10 mouse cellular contexts compared by ENCODE assay signal in the genomic region with DNA sequence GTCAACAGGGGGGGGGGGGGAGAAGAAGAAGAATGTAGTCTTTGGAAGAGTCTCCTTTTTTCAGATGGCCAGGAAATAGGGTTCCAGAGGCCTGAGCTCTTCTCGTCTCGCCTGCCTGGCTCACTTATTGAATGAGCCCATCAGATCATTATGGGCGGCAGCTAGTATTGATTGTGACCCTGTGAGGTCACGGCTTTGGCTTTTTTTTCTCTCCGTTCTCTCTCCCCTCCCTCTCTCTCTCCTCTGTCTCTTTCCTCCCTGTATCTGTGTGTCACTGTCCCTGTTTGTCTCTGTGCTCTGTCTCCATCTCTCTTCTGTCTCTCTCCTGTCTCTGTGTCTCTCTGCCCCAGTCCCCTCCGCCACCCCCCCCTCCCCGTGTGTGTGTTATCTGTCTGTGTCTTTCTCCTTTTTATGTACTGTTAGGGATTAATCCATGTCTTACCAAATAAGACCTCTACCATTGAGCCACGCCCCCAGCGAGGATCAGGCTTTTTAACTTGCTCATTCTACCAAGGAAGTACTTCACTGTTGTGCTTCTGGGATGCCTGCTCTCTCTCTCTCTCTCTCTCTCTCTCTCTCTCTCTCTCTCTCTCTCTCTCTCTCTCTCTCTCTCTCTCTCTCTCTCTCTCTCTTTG. TPM values are rescaled to one million over a fixed set of nuclear protein-coding genes. Genes with fewer than 3 reads are reported as not detected.
DNase-seq lines count a peak whose midpoint lies in the region; ATAC-seq and TF ChIP-seq lines count a peak whose summit lies in the region.
"Had no signal": no experiment of that assay in that cellular context is flagged by ENCODE, and none has a peak within 500 bp of the region (broad histone marks: within the 10 kb centered on the region; RNA-seq: fewer than 3 reads in every experiment).

No protein-coding gene starts in this region.

- H3K27ac ChIP-seq in hindbrain, embryonic 12.5 days: no peak overlapping the region
- H3K27ac ChIP-seq in hindbrain, embryonic 14.5 days: no peak overlapping the region
- no peak overlapping the region for H3K27ac ChIP-seq in kidney, postnatal 0 days
- H3K27ac ChIP-seq in midbrain, embryonic 15.5 days: no peak overlapping the region

- H3K27me3 ChIP-seq in hindbrain, embryonic 12.5 days: no peaks in the 10 kb centered on the region; the same call in 1 of the 2 replicates
- no peaks in the 10 kb centered on the region for H3K27me3 ChIP-seq in hindbrain, embryonic 14.5 days (ENCODE audit: control insufficient read depth, insufficient read depth, low read length)
- H3K27me3 ChIP-seq in kidney, postnatal 0 days (ENCODE audit: insufficient read depth, low read length): no peaks in the 10 kb centered on the region
- no peaks in the 10 kb centered on the region for H3K27me3 ChIP-seq in midbrain, embryonic 15.5 days (replicated peaks)

- 29% methylated on average over 9 of the region's 9 CpGs for WGBS in hindbrain, embryonic 12.5 days
- 17% methylated on average over 9 of the region's 9 CpGs for WGBS in hindbrain, embryonic 14.5 days
- WGBS in kidney, postnatal 0 days: 43% methylated on average over 9 of the region's 9 CpGs
- WGBS in midbrain, embryonic 15.5 days: 15% methylated on average over 9 of the region's 9 CpGs

- H3K9ac ChIP-seq in hindbrain, embryonic 12.5 days: no peak overlapping the region
- no peak overlapping the region for H3K9ac ChIP-seq in hindbrain, embryonic 14.5 days
- H3K9ac ChIP-seq in kidney, postnatal 0 days (ENCODE audit: low read depth, low read length): no peak overlapping the region
- H3K9ac ChIP-seq in midbrain, embryonic 15.5 days: no peak overlapping the region

- DNase-seq in hindbrain, embryonic 14.5 days (ENCODE audit: low spot score): no peak
- peak; percentile 54 for DNase-seq in embryo, embryonic 10 days (ENCODE audit: low spot score)
- DNase-seq in kidney, postnatal 0 days (ENCODE audit: low spot score): no peak
- no peak for DNase-seq in left cerebral cortex, postnatal 4 days
- no peak for DNase-seq in right cerebral cortex, postnatal 25 days
- DNase-seq in gastrocnemius, adult 18-20 months (ENCODE audit: low spot score): no peak

- H3K4me3 ChIP-seq in hindbrain, embryonic 12.5 days: no peak overlapping the region
- H3K4me3 ChIP-seq in hindbrain, embryonic 14.5 days (replicated peaks; ENCODE audit: low read length): no peak overlapping the region
- 0 out of 2 replicates have a peak overlapping the region, but pooled peaks have one; percentile 6 for H3K4me3 ChIP-seq in kidney, postnatal 0 days (replicated peaks; ENCODE audit: low read depth, low read length)
- no peak overlapping the region for H3K4me3 ChIP-seq in midbrain, embryonic 15.5 days

- H3K4me2 ChIP-seq in hindbrain, embryonic 12.5 days (replicated peaks): peak overlapping the region; percentile 92
- no peak overlapping the region for H3K4me2 ChIP-seq in hindbrain, embryonic 14.5 days (replicated peaks)
- 0 out of 2 replicates have a peak overlapping the region, but pooled peaks have one; percentile 91 for H3K4me2 ChIP-seq in kidney, postnatal 0 days (ENCODE audit: low read length)
- peak overlapping the region; percentile 84; the same call in 1 of the 2 replicates for H3K4me2 ChIP-seq in midbrain, embryonic 15.5 days

- no peaks in the 10 kb centered on the region for H3K9me3 ChIP-seq in hindbrain, embryonic 12.5 days (replicated peaks)
- H3K9me3 ChIP-seq in hindbrain, embryonic 14.5 days (ENCODE audit: control insufficient read depth, low read length): no peaks in the 10 kb centered on the region
- no peaks in the 10 kb centered on the region for H3K9me3 ChIP-seq in kidney, postnatal 0 days (replicated peaks; ENCODE audit: low read length)
- H3K9me3 ChIP-seq in midbrain, embryonic 15.5 days: no peaks in the 10 kb centered on the region

- ATAC-seq in hindbrain, embryonic 12.5 days (ENCODE audit: low FRiP score): no peak
- ATAC-seq in hindbrain, embryonic 14.5 days (ENCODE audit: low FRiP score): no peak
- ATAC-seq in kidney, postnatal 0 days (replicated peaks; ENCODE audit: low FRiP score, low read depth): no peak
- ATAC-seq in midbrain, embryonic 15.5 days (replicated peaks): no peak

- H3K4me1 ChIP-seq in hindbrain, embryonic 12.5 days: peaks cover 63% of the 10 kb centered on the region
- H3K4me1 ChIP-seq in hindbrain, embryonic 14.5 days (replicated peaks; ENCODE audit: control insufficient read depth, insufficient read depth, low read length): peaks cover 41% of the 10 kb centered on the region
- peaks cover 26% of the 10 kb centered on the region for H3K4me1 ChIP-seq in kidney, postnatal 0 days (replicated peaks; ENCODE audit: insufficient read depth, low read length)
- peaks cover 55% of the 10 kb centered on the region for H3K4me1 ChIP-seq in midbrain, embryonic 15.5 days

- intact Hi-C loops in left cerebral cortex, postnatal 4 days (cut with DNase I): loop anchor here (1.0 kb wide), 1 partner anchor 92 kb away; no protein-coding TSS in a partner anchor

- no peaks in the 10 kb centered on the region for H3K36me3 ChIP-seq in hindbrain, embryonic 12.5 days
- no peaks in the 10 kb centered on the region for H3K36me3 ChIP-seq in hindbrain, embryonic 14.5 days (replicated peaks; ENCODE audit: control insufficient read depth, insufficient read depth)
- no peaks in the 10 kb centered on the region for H3K36me3 ChIP-seq in kidney, postnatal 0 days (ENCODE audit: insufficient read depth, low read length)
- no peaks in the 10 kb centered on the region for H3K36me3 ChIP-seq in midbrain, embryonic 15.5 days (replicated peaks)
- H3K36me3 ChIP-seq: G1E had no signal

- TF ChIP-seq CTCF in kidney, postnatal 0 days (IDR thresholded peaks at IDR 0.05; ENCODE audit: low read depth): no peak

RNA-seq across cellular contexts. Expression of gene Bcr, which starts 1.5 kb away (rescaled TPM):
- 11.4 and 14.0 TPM in 2 replicates for polyA plus RNA-seq in hindbrain, embryonic 12.5 days (2016; fragmentation: Nextera tagmentation; extraction: Ambion mirVana)
- polyA plus RNA-seq in hindbrain, embryonic 14.5 days (2014; fragmentation: Nextera tagmentation; extraction: Ambion mirVana): 19.6 and 24.0 TPM in 2 replicates
- polyA plus RNA-seq in kidney, postnatal 0 days (2015; fragmentation: Nextera tagmentation; extraction: Ambion mirVana): 5.9 and 6.4 TPM in 2 replicates
- polyA plus RNA-seq in midbrain, embryonic 15.5 days (2015; fragmentation: Nextera tagmentation; extraction: Ambion mirVana): 17.9 and 19.2 TPM in 2 replicates
- 10 to 100 TPM; 91.0 to 94.5 TPM for total RNA-seq in left cerebral cortex, postnatal 4 days (2021)
- total RNA-seq in gastrocnemius, adult 18-20 months (2021): 1 to 10 TPM; 5.0 to 6.0 TPM
- polyA plus RNA-seq: G1E had no signal

RNA-seq across cellular contexts. Expression of gene Rab36, which starts 22.0 kb away (rescaled TPM):
- polyA plus RNA-seq in hindbrain, embryonic 12.5 days (2016; fragmentation: Nextera tagmentation; extraction: Ambion mirVana): 12.3 and 13.3 TPM in 2 replicates
- polyA plus RNA-seq in hindbrain, embryonic 14.5 days (2014; fragmentation: Nextera tagmentation; extraction: Ambion mirVana): 14.5 and 17.0 TPM in 2 replicates
- polyA plus RNA-seq in kidney, postnatal 0 days (2015; fragmentation: Nextera tagmentation; extraction: Ambion mirVana): 8.0 and 8.4 TPM in 2 replicates
- 22.2 and 23.2 TPM in 2 replicates for polyA plus RNA-seq in midbrain, embryonic 15.5 days (2015; fragmentation: Nextera tagmentation; extraction: Ambion mirVana)
- total RNA-seq in left cerebral cortex, postnatal 4 days (2021): 10 to 100 TPM; 35.5 to 36.1 TPM
- under 1 TPM; 0.28 to 0.32 TPM for total RNA-seq in gastrocnemius, adult 18-20 months (2021)
- polyA plus RNA-seq: G1E had no signal

RNA-seq across cellular contexts. Expression of gene Rsph14, which starts 26.5 kb away (rescaled TPM):
- 0.57 and 0.67 TPM in 2 replicates for polyA plus RNA-seq in hindbrain, embryonic 12.5 days (2016; fragmentation: Nextera tagmentation; extraction: Ambion mirVana)
- 0.20 and 0.50 TPM in 2 replicates for polyA plus RNA-seq in hindbrain, embryonic 14.5 days (2014; fragmentation: Nextera tagmentation; extraction: Ambion mirVana)
- polyA plus RNA-seq in kidney, postnatal 0 days (2015; fragmentation: Nextera tagmentation; extraction: Ambion mirVana): not detected in 2 replicates
- 0.54 and 1.5 TPM in 2 replicates for polyA plus RNA-seq in midbrain, embryonic 15.5 days (2015; fragmentation: Nextera tagmentation; extraction: Ambion mirVana)
- under 1 TPM; 0.70 to 0.81 TPM for total RNA-seq in left cerebral cortex, postnatal 4 days (2021)
- total RNA-seq in gastrocnemius, adult 18-20 months (2021): not detected
- polyA plus RNA-seq: G1E; limb, embryonic 14.5 days had no signal
